Mouse (Mus musculus) midbrain, postnatal 0 days (tissue): ENCODE measurements around the gene Ankrd13a. TPM values are rescaled to one million over a fixed set of nuclear protein-coding genes. Genes with fewer than 3 reads are reported as not detected.

Experiments used
- ATAC-seq: fragments of 200-750 bp; cut with Nextera tagmentation; 2 replicates; pipeline ENCODE4 v1.8.0; 2017; ENCODE audit warnings: moderate number of reproducible peaks, mild to moderate bottlenecking, moderate TSS enrichment, moderate library complexity; ENCODE audit not compliant: low FRiP score
- DNase-seq: peaks from one replicate; pipeline ENCODE4 v3.0.0-alpha.2; 2015; ENCODE audit warnings: low spot score
- H3K27ac ChIP-seq: fragments of 300-500 bp; sonication (generic); 2 replicates; pipeline ENCODE4 v1.5.1; 2014; ENCODE audit warnings: low read depth, mild to moderate bottlenecking, low read length, mixed read lengths
- H3K27me3 ChIP-seq: fragments of 300-500 bp; sonication (generic); 2 replicates; pipeline ENCODE4 v1.6.1; 2014; ENCODE audit warnings: low read length, control low read depth, mixed read lengths; ENCODE audit not compliant: insufficient read depth
- H3K36me3 ChIP-seq: fragments of 300-500 bp; sonication (generic); 2 replicates; pipeline ENCODE4 v1.6.1; 2014; ENCODE audit warnings: low read length, control low read depth, mixed read lengths; ENCODE audit not compliant: insufficient read depth
- H3K4me1 ChIP-seq: fragments of 300-500 bp; sonication (generic); 2 replicates; pipeline ENCODE4 v1.6.1; 2014; ENCODE audit warnings: mild to moderate bottlenecking, control low read depth, antibody characterized with exemption, low read length, mixed read lengths; ENCODE audit not compliant: insufficient read depth
- H3K4me2 ChIP-seq: fragments of 300-500 bp; sonication (generic); 2 replicates; pipeline ENCODE4 v1.6.1; 2014; ENCODE audit warnings: low read depth, mild to moderate bottlenecking, low read length, mixed read lengths; ENCODE audit not compliant: poor library complexity, severe bottlenecking
- H3K4me3 ChIP-seq: fragments of 300-500 bp; sonication (generic); 2 replicates; pipeline ENCODE4 v1.5.1; 2014; ENCODE audit warnings: low read depth, mild to moderate bottlenecking, low read length, moderate library complexity
- H3K9ac ChIP-seq: fragments of 300-500 bp; sonication (generic); replicated peaks from 2 replicates; pipeline ENCODE4 v1.6.1; 2014; ENCODE audit warnings: mild to moderate bottlenecking, low read length, moderate library complexity, mixed read lengths; ENCODE audit not compliant: poor library complexity, severe bottlenecking
- H3K9me3 ChIP-seq: fragments of 300-500 bp; sonication (generic); 2 replicates; pipeline ENCODE4 v1.6.1; 2016; ENCODE audit warnings: low read length, control low read depth
- CTCF ChIP-seq: IDR thresholded peaks from 2 replicates; pipeline ENCODE4 v1.5.1; 2016; ENCODE audit warnings: antibody characterized with exemption, mild to moderate bottlenecking
- WGBS: fragments of 180-500 bp; shearing (Covaris S2); extraction: QIAGEN DNeasy Blood & Tissue Kit; methylation state at CpG from one replicate; pipeline ENCODE4 v1.1.7; 2014; 5-methylcytosine and 5-hydroxymethylcytosine counted together
- polyA plus RNA-seq: library from polyadenylated mRNA; unstranded; fragments of >200 nt; fragmentation: Nextera tagmentation; extraction: Ambion mirVana; gene quantifications from 2 replicates; pipeline ENCODE4 v1.2.1, GENCODE M21; 2015
- total RNA-seq: library from RNA; depleted of rRNA; stranded (reverse); fragments of >200 nt; gene quantifications from 2 replicates; pipeline ENCODE4 v1.2.3, GENCODE M21; 2014

Gene Ankrd13a
- total and polyA plus RNA-seq, 2 experiments from 2014 or later: 24.9 to 47.3 TPM

- Histone ChIP-seq H3K4me1 (no peaks in the 10 kb centered on the region), H3K36me3 (peaks cover 47% of the 10 kb centered on the region), H3K9ac (no peak overlapping the region), H3K27me3 (no peaks in the 10 kb centered on the region), H3K9me3 (no peaks in the 10 kb centered on the region), H3K4me2 (no peak overlapping the region), H3K27ac (peak overlapping the region; percentile 27; the same call in 1 of the 2 replicates), H3K4me3 (no peak overlapping the region)
- 27% methylated on average over 3 of the region's 3 CpGs for WGBS
- ATAC-seq (no peak), DNase-seq (peak; percentile 59)
- peak; percentile 52 for TF ChIP-seq CTCF
Observed at GRCm38 (mm10) chr5:114804958-114805357, 30.5 kb downstream of the Ankrd13a start.

- Histone ChIP-seq H3K9me3 (no peaks in the 10 kb centered on the region), H3K9ac (no peak overlapping the region), H3K36me3 (peaks cover 45% of the 10 kb centered on the region), H3K4me3 (no peak overlapping the region), H3K27ac (no peak overlapping the region), H3K27me3 (no peaks in the 10 kb centered on the region), H3K4me1 (no peaks in the 10 kb centered on the region), H3K4me2 (no peak overlapping the region)
- ATAC-seq (no peak), DNase-seq (no peak)
- WGBS: 76% methylated on average over 15 of the region's 15 CpGs
- no peak for TF ChIP-seq CTCF
Observed at GRCm38 (mm10) chr5:114805436-114806350, 31.2 kb downstream of the Ankrd13a start.

GRCm38 (mm10) chr5:114806636-114807035, 32.2 kb downstream of the Ankrd13a start:
- DNase-seq: no peak
- ATAC-seq: no peak
- H3K4me1 ChIP-seq: no peaks in the 10 kb centered on the region
- H3K9ac ChIP-seq: no peak overlapping the region
- 86% methylated on average over 8 of the region's 8 CpGs for WGBS
- no peaks in the 10 kb centered on the region for H3K9me3 ChIP-seq
- H3K4me3 ChIP-seq: no peak overlapping the region
- no peaks in the 10 kb centered on the region for H3K27me3 ChIP-seq
- H3K27ac ChIP-seq: peak overlapping the region; percentile 32; the same call in 1 of the 2 replicates
- no peak for TF ChIP-seq CTCF
- H3K36me3 ChIP-seq: peaks cover 37% of the 10 kb centered on the region
- no peak overlapping the region for H3K4me2 ChIP-seq

- no peaks in the 10 kb centered on the region for H3K9me3 ChIP-seq
- DNase-seq: no peak
- peaks cover 35% of the 10 kb centered on the region for H3K36me3 ChIP-seq
- ATAC-seq: no peak
- no peaks in the 10 kb centered on the region for H3K4me1 ChIP-seq
- H3K27me3 ChIP-seq: no peaks in the 10 kb centered on the region
- no peak overlapping the region for H3K4me3 ChIP-seq
- peak overlapping the region; percentile 57; the same call in 1 of the 2 replicates for H3K27ac ChIP-seq
- WGBS: 30% methylated on average over 9 of the region's 9 CpGs
- no peak overlapping the region for H3K4me2 ChIP-seq
- no peak for TF ChIP-seq CTCF
- H3K9ac ChIP-seq: no peak overlapping the region
Observed at GRCm38 (mm10) chr5:114807063-114807462, 32.6 kb downstream of the Ankrd13a start.

- peak; percentile 26 for DNase-seq
- Histone ChIP-seq H3K9me3 (no peaks in the 10 kb centered on the region), H3K4me2 (no peak overlapping the region), H3K27ac (peak overlapping the region; percentile 57; the same call in 1 of the 2 replicates), H3K4me1 (no peaks in the 10 kb centered on the region), H3K4me3 (no peak overlapping the region), H3K36me3 (peaks cover 32% of the 10 kb centered on the region), H3K27me3 (no peaks in the 10 kb centered on the region), H3K9ac (no peak overlapping the region)
- WGBS: 21% methylated on average over 8 of the region's 8 CpGs
- no peak for TF ChIP-seq CTCF
- ATAC-seq: no peak
Observed at GRCm38 (mm10) chr5:114807468-114807867, 33.0 kb downstream of the Ankrd13a start.

- no peaks in the 10 kb centered on the region for H3K27me3 ChIP-seq
- peaks cover 28% of the 10 kb centered on the region for H3K36me3 ChIP-seq
- no peak for DNase-seq
- 81% methylated on average over 6 of the region's 6 CpGs for WGBS
- TF ChIP-seq CTCF: no peak
- no peaks in the 10 kb centered on the region for H3K9me3 ChIP-seq
- no peaks in the 10 kb centered on the region for H3K4me1 ChIP-seq
- no peak for ATAC-seq
- H3K27ac ChIP-seq: no peak overlapping the region
- no peak overlapping the region for H3K9ac ChIP-seq
- H3K4me3 ChIP-seq: no peak overlapping the region
- no peak overlapping the region for H3K4me2 ChIP-seq
Observed at GRCm38 (mm10) chr5:114807893-114808292, 33.4 kb downstream of the Ankrd13a start.
